Mouse (Mus musculus) right cerebral cortex, postnatal 25 days (tissue): ENCODE data around the gene Rere.
A peak's percentile ranks its signal among the peaks of the same experiment; 100 is the strongest.

Source experiments
- DNase-seq: peaks from one replicate; pipeline ENCODE4 v3.0.0; 2022

Rere gene

DNA sequence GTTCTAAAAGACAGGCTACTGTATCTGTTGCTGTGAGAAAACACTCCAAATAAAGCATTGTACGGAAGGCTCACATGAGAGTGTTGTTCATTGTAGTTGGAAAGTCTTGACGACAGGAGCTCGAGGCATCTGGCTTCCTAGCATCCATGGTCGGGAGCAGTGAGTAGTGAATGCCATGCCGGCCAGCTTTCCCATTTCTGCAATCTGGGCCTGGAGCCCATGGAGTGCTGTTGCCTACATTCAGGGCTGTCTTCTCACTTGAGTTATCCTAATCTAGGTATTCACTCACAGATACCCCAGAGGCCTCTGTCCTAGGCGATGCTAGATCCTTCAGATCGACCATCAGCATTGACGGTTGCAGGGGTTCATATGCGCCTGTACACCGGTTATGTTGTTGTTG is 160.5 kb downstream of the Rere start:
- DNase-seq: no peak

DNA sequence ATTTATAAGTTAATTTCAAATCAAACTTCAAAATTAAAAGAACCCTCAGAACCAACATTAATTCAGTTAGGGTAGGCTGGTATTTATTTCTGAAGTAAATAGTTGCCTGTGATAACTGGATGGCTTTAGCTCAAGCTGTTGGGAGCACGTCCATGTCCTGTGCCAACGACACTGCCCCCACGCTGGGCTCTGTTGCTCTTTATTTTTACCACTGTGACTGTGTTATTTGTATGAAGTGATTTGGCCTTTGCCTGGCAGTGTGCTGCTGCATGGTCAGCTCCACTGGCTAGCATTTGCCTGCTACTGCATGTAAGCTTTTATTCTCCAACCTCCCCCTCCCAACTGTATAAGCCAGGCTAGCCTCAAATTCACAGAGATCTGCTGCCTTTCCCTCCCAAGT is 162.6 kb downstream of the Rere start:
- DNase-seq: no peak

DNA sequence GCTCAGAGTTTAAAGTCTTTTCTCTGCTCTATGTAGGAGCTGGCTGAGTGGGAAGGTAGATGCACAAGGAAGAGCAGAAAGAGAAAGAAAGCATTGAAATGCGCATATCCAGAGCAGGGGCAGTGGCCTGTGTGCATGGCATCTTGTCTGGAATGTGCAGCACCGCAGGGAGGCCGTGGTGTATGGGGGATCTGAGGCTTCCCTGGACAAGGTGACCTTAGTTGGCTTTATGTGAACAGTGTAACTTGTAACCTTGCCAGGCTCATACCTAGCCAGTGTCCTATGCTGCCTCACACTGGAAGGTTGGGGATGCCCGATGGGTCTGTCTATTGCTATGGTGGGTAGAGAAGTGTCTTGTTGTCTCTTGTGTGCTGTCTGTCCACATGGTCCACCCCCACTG is 165.2 kb downstream of the Rere start:
- DNase-seq: no peak

DNA sequence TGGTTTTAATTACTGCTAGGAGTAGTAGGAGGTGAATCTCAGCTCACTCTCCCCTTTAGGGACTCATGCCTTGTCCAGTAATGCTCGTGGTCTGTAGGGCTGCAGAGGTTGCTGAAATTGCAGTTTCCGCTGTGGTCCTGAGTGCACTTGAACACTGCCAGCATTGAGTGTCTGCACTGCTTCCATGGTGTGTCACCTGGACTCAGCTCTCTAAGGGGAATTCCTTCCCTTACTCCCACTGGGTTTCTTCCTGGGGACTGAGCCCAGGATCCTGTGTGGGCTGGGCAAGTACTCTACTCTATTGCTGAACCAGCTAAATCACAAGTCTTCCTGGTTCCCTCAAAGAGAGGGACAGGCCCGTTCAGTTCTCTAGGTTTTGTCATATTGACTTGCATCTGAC is 166.1 kb downstream of the Rere start:
- no peak for DNase-seq

DNA sequence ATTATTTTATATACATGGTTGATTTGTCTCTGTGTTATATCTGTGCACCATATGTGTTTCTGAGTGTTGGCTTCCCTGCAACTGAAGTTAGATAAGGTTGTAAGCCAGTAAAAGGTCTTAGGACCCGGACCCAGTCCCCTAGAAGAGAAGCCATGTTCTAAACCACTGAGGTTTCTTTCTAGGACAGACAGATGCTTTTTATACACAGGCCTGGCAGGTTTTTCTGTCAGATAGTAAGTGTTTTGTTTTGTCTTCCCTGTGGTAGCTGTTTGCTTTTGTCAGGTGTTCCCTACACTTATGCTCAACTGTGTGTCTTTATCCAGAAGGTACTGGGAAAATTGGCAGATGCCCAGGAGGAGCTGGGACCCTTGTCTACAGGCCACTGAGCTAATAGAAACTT is 167.0 kb downstream of the Rere start:
- no peak for DNase-seq

DNA sequence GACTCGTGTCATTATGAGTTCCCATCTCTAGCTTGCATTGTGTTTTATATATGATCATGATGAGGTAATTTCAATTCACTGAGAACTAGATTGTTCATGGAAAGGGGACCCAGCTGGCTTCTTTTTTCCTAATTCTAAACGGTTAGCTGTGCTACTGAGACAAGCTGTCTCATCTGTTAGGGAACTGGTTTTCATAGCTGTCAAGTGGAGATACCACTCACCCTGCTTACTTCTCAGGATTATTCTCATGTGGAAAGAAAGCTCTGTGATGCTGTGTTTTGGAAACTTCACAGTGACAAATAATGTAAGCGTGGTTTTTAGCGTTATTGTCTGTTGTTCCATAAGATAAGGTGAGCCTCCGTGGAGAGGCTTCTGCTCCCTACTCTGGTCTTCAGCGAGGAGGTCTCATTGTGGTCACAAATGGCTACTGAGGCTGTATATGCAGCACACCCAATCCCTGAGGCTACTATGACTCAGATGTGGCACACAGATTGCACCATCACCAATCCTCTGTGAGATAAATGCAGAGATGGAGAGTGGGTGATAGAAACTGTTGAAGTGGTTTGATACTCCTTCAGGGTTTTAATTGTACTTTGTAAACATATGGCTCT is 168.7 kb downstream of the Rere start:
- no peak for DNase-seq

DNA sequence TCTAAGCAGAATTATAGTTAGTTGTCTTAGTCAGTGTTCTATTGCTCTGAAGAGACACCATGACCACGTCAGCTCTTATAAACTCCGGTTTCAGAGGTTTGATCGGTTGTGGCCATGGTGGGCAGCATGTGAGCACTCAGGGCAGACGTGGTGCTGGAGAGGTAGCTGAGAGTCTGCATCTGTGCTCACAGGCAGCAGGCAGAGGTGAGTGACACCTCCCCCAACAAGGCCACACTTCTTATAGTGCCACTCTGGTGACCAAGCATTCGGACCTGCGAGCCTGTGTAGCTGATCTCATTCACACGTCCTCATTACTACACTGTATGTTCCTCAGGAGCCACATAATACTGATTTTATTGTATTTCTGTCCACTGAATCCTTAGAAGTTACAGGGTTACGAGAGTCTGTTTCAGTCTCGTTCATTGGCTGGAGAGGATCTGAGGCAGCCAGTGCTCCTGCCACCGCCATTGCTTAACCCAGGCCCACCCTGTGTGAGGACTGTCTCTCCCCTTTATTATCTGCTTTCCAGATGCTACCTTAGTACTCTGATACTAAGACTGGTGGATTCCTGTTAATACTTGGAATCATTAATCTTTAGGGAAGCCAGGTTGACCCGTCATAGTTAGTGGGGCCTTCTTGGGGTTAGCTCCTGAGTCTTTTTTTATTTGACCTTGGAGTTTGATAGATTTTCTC is 170.9 kb downstream of the Rere start:
- no peak for DNase-seq

DNA sequence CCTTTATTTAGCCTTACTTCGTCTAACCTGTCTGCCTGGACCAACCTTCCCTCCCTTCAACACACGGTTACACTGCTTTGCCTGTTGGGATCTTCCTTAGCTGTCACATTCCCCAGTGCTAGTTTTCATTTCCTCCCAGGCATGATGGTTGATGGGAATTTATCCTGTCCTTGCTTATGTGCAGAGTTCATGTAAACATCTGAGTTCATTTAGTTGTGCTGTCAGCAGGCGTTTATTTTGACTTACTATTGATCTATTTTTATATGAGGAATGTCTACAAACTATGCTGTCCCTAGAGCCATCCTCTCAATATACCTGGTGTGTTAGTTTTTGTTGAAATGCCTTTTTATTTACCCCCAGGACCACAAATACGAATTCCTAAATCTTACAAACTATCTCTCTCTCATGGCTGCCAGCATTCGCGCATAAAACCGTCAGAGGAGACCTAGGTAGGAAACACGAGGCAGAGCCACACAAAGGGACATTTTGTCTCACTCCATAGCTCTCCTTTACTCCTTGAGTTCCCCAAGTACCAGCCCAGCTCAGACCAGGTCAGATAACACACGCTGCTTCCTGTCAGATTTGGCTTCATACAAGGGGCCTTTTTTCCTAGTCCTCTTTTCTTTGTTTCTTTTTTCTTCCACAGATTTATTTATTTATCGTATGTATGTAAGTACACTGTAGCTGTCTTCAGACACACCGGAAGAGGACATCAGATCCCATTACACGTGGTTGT is 173.3 kb downstream of the Rere start:
- DNase-seq: no peak

DNA sequence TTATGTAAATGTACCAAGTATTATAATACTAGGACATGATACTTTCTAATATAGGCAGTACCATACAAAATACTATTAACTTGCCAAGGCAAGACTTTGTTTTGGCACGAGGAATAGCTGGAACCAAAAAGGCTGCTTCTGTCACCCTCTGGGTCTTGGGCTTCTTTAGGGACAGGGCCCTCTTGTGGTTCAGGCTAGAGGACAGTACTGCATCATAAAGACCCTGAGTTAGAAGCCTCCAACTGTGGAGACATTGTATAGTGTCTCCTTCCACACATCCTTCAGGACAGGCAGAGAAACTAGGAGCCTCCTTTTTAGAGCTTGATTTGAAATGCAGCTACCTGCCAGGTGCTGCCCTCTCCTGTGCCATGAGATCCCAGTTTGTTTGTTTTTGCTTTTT is 174.3 kb downstream of the Rere start:
- DNase-seq: no peak

DNA sequence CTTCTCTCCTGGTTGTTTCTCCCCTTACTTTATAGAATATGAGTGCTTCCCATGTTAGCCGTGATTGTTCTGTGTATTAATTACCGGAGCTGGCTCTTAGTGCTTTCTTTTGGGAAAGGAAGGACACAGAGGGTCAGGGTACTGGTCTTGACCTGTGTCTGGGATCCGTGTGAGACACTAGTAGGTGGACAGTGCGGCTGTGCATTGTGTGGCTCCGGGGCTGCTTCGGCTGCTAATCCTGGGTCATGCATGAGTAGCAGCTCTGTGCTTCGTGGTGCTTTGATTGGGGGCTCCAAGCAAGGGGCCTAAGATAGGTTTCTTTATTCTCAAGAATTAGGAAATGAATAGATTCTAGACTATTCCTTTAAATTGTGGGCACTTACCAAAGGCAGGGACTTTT is 175.0 kb downstream of the Rere start:
- no peak for DNase-seq

DNA sequence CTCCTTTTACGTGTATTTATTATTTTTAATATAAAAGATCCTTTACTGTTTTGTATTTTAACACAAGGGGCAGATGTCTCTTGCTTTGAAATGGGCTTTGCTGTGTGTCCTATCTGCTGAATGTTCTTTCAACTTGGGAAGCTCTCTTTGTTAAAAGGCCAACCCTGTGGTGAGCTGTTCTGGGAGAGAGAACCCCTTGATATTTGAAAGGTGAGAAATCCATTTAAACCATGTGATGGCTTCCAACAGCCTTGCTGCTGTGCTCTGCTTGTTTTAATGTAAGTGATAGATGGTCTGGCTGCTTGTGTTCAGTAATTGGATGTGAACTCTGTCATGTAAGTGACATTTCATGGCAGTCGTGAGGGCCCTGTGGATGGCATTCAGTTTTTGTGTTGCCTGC is 175.4 kb downstream of the Rere start:
- no peak for DNase-seq

DNA sequence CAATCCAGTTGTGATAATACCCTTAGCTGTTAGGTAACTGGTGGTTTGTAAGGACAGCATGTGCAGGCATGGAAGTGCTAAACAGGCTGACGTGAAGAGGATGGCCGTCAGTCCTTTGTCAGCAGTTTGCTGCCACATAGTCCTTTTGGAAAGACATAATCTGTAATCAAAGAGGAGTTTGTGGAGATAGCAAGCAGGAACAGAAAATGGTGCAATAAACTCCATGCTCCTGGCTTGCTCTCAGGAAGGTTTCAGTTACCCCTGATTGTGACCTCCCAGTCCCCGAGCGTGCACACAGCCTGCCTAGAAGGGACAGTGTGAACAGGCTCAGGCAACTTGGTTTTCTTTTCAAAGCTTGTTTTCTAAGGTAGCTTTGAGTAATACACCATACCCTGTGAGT is 175.9 kb downstream of the Rere start:
- no peak for DNase-seq

DNA sequence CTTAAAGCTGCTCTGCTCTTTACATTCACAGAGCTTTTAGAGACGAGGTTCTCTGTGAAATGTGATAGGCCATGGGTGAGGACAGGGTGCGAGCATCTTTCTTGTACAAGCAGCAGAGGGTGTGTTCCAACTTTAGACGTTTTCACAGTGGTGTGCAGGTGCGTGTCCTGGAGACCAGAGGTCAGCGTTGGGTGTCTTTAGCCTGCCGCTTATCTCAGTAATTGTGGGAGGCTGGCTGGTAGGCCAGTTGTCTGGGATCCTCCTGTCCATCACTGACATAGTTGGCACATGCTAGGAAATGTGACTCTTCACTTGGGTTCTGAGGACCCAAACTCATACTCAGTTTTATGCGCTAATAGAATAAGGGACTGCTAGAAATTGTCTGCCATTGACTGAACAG is 176.3 kb downstream of the Rere start:
- DNase-seq: no peak

DNA sequence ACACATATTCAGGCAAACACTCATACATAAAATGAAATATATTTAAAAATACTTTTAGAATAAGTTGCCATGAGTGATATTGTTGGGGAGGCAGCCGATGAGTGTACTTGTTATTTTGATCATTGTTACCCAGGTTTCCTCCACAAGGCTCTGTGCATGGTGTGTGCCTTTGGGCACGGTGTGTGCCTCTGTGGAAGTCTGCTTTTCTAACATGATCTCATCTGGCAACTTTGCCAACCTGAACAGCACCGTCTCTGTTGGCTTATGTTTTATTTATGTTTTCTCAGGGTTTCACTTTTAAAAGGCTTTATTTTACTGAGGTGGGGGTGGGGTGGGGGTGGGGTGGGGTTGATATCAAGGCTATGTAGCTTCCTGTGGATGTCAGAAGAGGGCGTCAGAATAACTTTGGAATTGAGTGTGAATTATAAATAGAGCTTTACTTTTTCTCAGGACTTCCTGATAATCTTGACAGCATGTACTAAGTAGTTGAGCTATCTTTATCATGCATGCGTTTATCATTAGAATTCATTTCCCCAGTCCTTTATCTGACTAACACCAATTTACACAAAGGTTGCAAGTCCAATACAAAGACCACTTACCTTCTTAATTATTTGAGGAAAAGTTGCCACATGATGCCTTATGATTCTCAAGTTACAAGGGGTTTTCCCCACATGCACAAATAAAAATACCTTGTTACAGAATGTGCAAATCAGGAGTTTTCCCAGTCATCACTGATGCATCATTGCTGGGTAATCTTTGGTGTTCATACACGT is 177.8 kb downstream of the Rere start:
- DNase-seq: no peak

DNA sequence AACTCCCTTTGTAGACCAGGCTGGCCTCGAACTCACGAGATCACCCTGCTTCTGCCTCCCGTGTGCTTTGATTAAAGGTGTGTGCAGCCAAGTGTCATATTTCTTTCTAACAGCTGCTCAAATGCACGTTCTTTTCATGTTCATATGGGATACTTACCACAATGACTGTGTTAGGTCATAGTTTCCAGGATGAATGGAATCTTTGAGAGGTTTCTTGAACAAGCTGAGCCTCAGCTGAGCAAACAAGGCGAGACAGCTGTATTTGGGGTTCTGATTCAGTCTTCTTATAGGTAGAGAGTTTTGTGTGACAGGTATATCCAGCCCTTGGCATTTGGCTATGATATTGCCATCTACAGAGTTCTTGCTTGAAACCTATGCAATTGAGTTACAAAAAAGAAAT is 179.0 kb downstream of the Rere start:
- DNase-seq: no peak

DNA sequence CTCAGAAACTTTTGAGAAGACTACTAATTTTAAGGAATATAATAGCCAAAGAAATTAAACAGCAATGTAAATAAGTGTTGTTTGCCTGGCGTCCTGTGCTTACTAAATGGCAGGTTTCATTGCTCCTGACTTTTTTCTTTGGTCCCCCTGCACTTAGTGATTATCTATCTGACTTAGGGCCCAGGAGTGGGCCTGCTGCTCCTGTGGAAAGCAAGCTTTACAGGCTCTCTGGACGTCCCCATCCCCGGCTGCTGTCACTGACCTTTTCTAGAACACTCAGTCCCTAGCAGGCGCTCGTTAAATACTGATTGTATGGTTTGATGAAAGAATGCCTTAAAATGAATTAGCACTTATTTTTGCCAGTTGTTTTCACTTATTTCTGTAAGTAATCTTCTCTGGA is 179.6 kb downstream of the Rere start:
- DNase-seq: no peak

DNA sequence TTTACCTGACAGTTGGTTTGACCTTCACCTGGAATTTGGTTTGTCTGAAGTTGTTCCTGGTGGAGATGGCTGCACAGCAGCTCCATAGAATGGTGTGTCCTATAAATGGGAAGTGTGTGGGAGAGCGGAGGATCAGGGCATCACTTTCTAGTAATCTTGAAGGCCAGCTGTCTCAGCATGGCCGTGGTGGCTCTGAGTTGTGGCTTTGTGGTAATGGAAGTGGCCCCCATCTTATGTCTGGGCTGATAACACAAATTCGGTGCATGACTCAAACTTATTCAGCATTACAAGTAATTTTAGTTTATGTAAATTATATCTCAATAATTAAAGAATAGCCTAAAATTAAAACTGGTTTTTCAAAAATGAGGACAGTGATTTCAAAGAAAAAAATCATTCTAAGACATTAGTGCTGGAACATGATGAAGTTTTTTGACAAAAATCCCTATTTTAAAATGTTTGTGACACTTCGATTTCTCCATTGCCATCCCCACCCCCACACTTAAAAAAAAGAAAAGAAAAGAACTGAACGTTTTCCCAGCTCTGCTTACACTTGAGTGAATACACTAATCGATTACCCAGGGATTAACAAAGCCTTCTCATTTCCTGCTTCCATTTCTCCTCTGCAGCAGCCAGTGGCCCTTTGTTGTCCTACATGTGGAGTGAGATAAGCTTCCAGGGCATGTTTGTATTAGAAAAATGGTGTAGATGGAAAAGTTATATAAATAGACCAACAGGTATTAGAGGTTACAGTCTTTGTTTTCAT is 180.2 kb downstream of the Rere start:
- DNase-seq: no peak

DNA sequence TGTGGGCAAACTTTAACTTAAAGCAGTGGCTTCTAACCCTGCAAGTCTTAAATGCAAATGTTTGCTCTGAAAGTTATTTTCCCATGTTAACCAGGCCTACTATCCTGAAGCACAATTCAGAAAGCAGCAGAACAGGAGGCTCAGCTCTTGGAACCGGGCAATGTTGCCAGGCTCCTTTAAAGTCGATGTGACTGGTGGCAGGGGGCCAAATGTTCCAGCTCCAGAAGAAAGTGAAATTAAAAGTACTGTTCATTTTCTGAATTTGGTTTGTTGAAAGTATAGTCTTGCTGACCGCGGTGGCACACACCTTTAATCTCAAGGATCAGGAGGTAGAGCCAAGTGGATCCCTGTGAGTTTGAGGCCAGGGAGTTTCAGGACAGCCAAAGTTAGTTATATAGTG is 180.9 kb downstream of the Rere start:
- DNase-seq: peak; percentile 52

DNA sequence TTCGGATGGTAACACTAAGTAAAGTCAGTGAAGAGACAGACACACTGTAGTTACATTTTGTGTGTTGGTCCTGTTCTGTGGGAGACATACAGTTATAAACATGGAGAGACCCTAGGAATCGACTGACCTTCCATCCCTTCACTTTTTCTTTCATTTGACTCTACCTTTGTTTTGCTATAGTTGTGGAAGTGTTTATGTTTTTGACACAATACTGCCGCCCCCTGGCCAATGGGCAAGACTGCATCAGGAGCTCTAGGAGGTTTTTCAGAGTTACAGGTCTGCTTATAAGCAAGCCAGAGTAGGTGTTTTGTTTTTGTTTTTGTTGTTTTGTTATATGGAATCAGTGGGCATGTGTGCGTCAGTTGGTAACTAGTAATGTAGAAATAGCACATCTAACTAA is 184.3 kb downstream of the Rere start:
- peak; percentile 65 for DNase-seq

DNA sequence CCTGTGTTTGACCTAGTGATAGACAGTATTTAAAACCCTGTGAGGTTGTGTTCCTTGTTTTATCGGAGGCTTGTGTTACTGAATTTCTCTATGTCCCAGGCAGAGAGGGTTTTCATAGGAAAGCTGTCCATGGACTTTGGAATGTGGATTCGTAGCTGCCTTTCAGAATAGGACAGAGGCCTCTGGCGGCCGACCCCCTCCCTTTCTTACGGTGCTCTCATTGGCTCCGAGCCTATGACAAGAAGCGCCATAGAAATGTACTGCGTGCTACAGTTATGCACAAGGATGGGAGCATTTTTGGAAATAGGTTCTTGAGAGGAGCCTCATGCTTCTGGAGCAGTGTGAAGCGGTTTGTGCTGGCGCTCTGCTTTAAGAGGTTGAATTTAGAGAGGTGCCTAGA is 187.8 kb downstream of the Rere start:
- DNase-seq: no peak

DNA sequence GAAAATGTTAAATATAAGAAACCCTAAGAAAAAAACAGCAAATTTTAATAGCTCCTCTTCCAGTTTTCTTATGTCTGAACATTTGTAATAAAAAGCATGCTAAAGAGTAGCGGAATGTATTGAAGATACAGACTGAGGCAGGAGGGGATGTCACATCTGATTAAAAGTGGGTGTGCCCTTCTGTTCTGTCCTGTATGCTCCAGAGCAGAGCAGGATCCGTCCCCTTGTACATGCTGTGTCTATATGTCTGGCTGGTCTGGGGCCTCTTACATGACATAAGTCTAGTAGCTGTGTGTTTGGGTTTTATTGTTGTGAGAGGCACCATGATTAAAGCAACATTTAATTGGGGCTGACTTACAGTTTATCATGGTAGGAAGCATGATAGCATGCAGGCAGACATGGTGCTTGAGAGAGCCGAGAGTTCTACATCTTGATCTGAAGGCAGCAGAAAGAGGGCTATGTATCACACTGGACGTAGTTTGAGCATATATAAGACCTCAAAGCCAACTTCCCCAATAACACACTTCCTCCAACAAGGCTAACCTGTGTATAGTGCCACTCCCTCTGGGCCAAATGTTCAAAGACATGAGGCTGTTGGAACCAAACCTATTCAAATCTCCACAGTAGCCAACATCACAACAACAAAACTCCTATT is 189.4 kb downstream of the Rere start:
- DNase-seq: no peak

DNA sequence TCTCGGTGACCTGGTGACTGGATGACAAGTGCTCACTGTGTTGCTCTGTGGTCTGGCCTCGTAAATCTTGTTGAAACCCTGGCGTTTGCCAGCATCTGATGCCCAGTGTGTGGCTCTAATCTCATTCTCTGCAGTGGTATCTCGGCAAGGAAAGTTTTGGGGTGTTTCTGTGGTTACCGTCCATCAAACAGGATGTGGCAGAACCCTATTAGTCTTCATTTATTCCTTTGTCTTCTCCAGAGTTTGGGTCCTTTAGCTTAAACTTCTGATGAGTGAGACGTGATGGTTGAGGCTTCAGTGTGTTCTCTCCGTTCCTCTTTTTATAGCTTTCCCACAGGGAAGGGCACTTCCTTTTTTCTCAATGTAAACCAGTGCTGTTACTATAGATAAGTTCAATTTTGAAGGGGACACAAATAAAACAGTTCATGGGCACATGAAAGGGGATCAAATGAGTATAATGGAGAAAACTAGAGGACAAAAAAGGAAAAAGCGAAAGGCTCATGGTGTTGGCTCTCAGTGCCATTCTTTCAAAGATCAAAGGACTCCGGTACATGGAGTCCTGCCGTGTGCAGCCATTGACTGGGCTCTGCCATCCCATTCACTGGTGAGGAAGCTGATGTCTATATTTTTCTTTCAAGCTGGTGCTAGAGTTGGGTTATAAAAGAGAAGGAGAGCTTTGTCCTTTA is 191.4 kb downstream of the Rere start:
- no peak for DNase-seq
